ENCODE assay signal across 22 mouse cellular contexts in genomic region chr13:77868314-77868713, GRCm38 (mm10).
DNase-seq lines count a peak whose midpoint lies in the region; ATAC-seq lines count a peak whose summit lies in the region.
"Had no signal": no experiment of that assay in that cellular context is flagged by ENCODE, and none has a peak within 500 bp of the region (broad histone marks: within the 10 kb centered on the region; RNA-seq: fewer than 3 reads in every experiment).

No protein-coding gene starts in this region.

- WGBS in forebrain, embryonic 11.5 days: 30% methylated on average over 2 of the region's 2 CpGs
- WGBS in forebrain, embryonic 16.5 days: 30% methylated on average over 2 of the region's 2 CpGs
- 28% methylated on average over 2 of the region's 2 CpGs for WGBS in forebrain, embryonic 15.5 days
- WGBS in kidney, embryonic 15.5 days: 60% methylated on average over 2 of the region's 2 CpGs

- no peaks in the 10 kb centered on the region for H3K9me3 ChIP-seq in forebrain, embryonic 11.5 days (ENCODE audit: control insufficient read depth, low read length)
- H3K9me3 ChIP-seq in forebrain, embryonic 16.5 days (ENCODE audit: control insufficient read depth, low read length): no peaks in the 10 kb centered on the region
- no peaks in the 10 kb centered on the region for H3K9me3 ChIP-seq in forebrain, embryonic 15.5 days
- no peaks in the 10 kb centered on the region for H3K9me3 ChIP-seq in kidney, embryonic 15.5 days (replicated peaks)
- H3K9me3 ChIP-seq: G1E had no signal

- H3K27me3 ChIP-seq in forebrain, embryonic 11.5 days (ENCODE audit: control insufficient read depth, insufficient read depth, low read length): no peaks in the 10 kb centered on the region
- no peaks in the 10 kb centered on the region for H3K27me3 ChIP-seq in forebrain, embryonic 16.5 days (replicated peaks; ENCODE audit: control insufficient read depth, insufficient read depth, low read length)
- H3K27me3 ChIP-seq in forebrain, embryonic 15.5 days: no peaks in the 10 kb centered on the region
- no peaks in the 10 kb centered on the region for H3K27me3 ChIP-seq in kidney, embryonic 15.5 days

- H3K36me3 ChIP-seq in forebrain, embryonic 11.5 days (ENCODE audit: control insufficient read depth, insufficient read depth, low read length): no peaks in the 10 kb centered on the region
- no peaks in the 10 kb centered on the region for H3K36me3 ChIP-seq in forebrain, embryonic 16.5 days (ENCODE audit: control insufficient read depth, insufficient read depth)
- H3K36me3 ChIP-seq in forebrain, embryonic 15.5 days: no peaks in the 10 kb centered on the region
- no peaks in the 10 kb centered on the region for H3K36me3 ChIP-seq in kidney, embryonic 15.5 days
- H3K36me3 ChIP-seq: G1E had no signal

- H3K27ac ChIP-seq in forebrain, embryonic 11.5 days (ENCODE audit: low read depth, low read length): no peak overlapping the region
- no peak overlapping the region for H3K27ac ChIP-seq in forebrain, embryonic 16.5 days (ENCODE audit: low read length)
- H3K27ac ChIP-seq in forebrain, embryonic 15.5 days (replicated peaks): no peak overlapping the region
- no peak overlapping the region for H3K27ac ChIP-seq in kidney, embryonic 15.5 days
- H3K27ac ChIP-seq: heart, adult 2 months had no signal

- no peak for DNase-seq in forebrain, embryonic 11.5 days (ENCODE audit: low spot score)
- peak; percentile 59 for DNase-seq in embryo, embryonic 10.5 days (ENCODE audit: low spot score)
- peak; percentile 54 for DNase-seq in retina, embryonic 14.5 days (ENCODE audit: low spot score)
- DNase-seq in layer of hippocampus, adult 18-20 months (ENCODE audit: low spot score in 2 of 2): no peak
- DNase-seq: adrenal gland, postnatal 10 days; cerebellum, adult 9-11 months; heart, adult 2 months; kidney, adult 2 months; kidney, postnatal 14 days; left cerebral cortex, postnatal 4 days; liver; liver, postnatal 0 days; lung, postnatal 10 days; right cerebral cortex, postnatal 14 days; spleen, adult 18-20 months; thymus, adult 18-20 months had no signal

- H3K9ac ChIP-seq in forebrain, embryonic 11.5 days (ENCODE audit: low read length): no peak overlapping the region
- no peak overlapping the region for H3K9ac ChIP-seq in forebrain, embryonic 16.5 days (replicated peaks; ENCODE audit: low read depth, low read length)
- no peak overlapping the region for H3K9ac ChIP-seq in forebrain, embryonic 15.5 days (replicated peaks)
- H3K9ac ChIP-seq in kidney, embryonic 15.5 days: no peak overlapping the region
- H3K9ac ChIP-seq: liver, postnatal 0 days had no signal

- no peak overlapping the region for H3K4me3 ChIP-seq in forebrain, embryonic 11.5 days (ENCODE audit: low read depth, low read length)
- H3K4me3 ChIP-seq in forebrain, embryonic 16.5 days (replicated peaks; ENCODE audit: low read length): no peak overlapping the region
- no peak overlapping the region for H3K4me3 ChIP-seq in forebrain, embryonic 15.5 days
- no peak overlapping the region for H3K4me3 ChIP-seq in kidney, embryonic 15.5 days (replicated peaks)
- H3K4me3 ChIP-seq: heart, adult 2 months had no signal

- H3K4me1 ChIP-seq in forebrain, embryonic 11.5 days (replicated peaks; ENCODE audit: control insufficient read depth, insufficient read depth, low read length): no peaks in the 10 kb centered on the region
- H3K4me1 ChIP-seq in forebrain, embryonic 16.5 days (replicated peaks; ENCODE audit: control insufficient read depth, insufficient read depth, low read length): no peaks in the 10 kb centered on the region
- no peaks in the 10 kb centered on the region for H3K4me1 ChIP-seq in forebrain, embryonic 15.5 days
- H3K4me1 ChIP-seq in kidney, embryonic 15.5 days: no peaks in the 10 kb centered on the region

- peak; percentile 91 for ATAC-seq in forebrain, embryonic 11.5 days (replicated peaks; ENCODE audit: low FRiP score)
- ATAC-seq in forebrain, embryonic 16.5 days: no peak
- ATAC-seq in forebrain, embryonic 15.5 days (replicated peaks): 0 out of 2 replicates have a peak, but pooled peaks have one; percentile 43
- no peak for ATAC-seq in kidney, embryonic 15.5 days (replicated peaks; ENCODE audit: low FRiP score)
- ATAC-seq: activated CD4-positive, CD25-positive, alpha-beta regulatory T cell, adult 4 months; inflammation-experienced regulatory T-cells, adult 6 months; liver, postnatal 0 days had no signal

- H3K4me2 ChIP-seq in forebrain, embryonic 11.5 days (ENCODE audit: low read depth, low read length, severe bottlenecking): no peak overlapping the region
- no peak overlapping the region for H3K4me2 ChIP-seq in forebrain, embryonic 16.5 days (ENCODE audit: low read length)
- no peak overlapping the region for H3K4me2 ChIP-seq in forebrain, embryonic 15.5 days (replicated peaks)
- no peak overlapping the region for H3K4me2 ChIP-seq in kidney, embryonic 15.5 days

Comparison
In these comparisons a context has a peak if more than half of its experiments do, and no peak if none do; other contexts are left out.
1. ATAC-seq: peak in forebrain, embryonic 11.5 days (single experiment) and forebrain, embryonic 15.5 days (single experiment); none in forebrain, embryonic 16.5 days (single experiment) and kidney, embryonic 15.5 days (single experiment).
2. DNase-seq: peak in embryo, embryonic 10.5 days (single experiment) and retina, embryonic 14.5 days (single experiment); none in forebrain, embryonic 11.5 days (single experiment) and layer of hippocampus, adult 18-20 months (0 of 2).